Mouse (Mus musculus): Measurements from ENCODE around the gene Ube2l6. TPM values are rescaled to one million over a fixed set of nuclear protein-coding genes. Genes with fewer than 3 reads are reported as not detected.
A peak's percentile ranks its signal among the peaks of the same experiment; 100 is the strongest.
"Not testable (repeated sequence)": the region's sequence is repeated elsewhere in the genome, so short reads cannot be mapped to it uniquely, and the experiment has no call there.

The Ube2l6 gene
- polyA plus RNA-seq, 1 experiment from 2014 or later: 39.1 TPM

- no peak for DNase-seq (ENCODE audit: low spot score)
These were observed 5.5 kb upstream of the Ube2l6 start for GRCm38 (mm10) chr2:84793154-84793553.

GRCm38 (mm10) chr2:84793871-84794270 lies 4.8 kb upstream of the Ube2l6 start:
- no peak for DNase-seq (ENCODE audit: low spot score)

GRCm38 (mm10) chr2:84797833-84798492 lies 665 bp upstream of the Ube2l6 start:
- peak; percentile 60 for DNase-seq (ENCODE audit: low spot score)

- peak; percentile 57 for DNase-seq (ENCODE audit: low spot score)
These were observed 473 bp downstream of the Ube2l6 start for GRCm38 (mm10) chr2:84799041-84799561.

GRCm38 (mm10) chr2:84800304-84800703 lies 1.7 kb downstream of the Ube2l6 start:
- no peak for DNase-seq (ENCODE audit: low spot score)

GRCm38 (mm10) chr2:84801223-84801622 lies 2.6 kb downstream of the Ube2l6 start:
- DNase-seq (ENCODE audit: low spot score): not testable (repeated sequence)

- DNase-seq (ENCODE audit: low spot score): no peak
These were observed 5.3 kb downstream of the Ube2l6 start for GRCm38 (mm10) chr2:84803963-84804362.

- DNase-seq (ENCODE audit: low spot score): no peak
These were observed 7.9 kb downstream of the Ube2l6 start for GRCm38 (mm10) chr2:84806546-84806945.

- DNase-seq (ENCODE audit: low spot score): no peak
These were observed 10.7 kb downstream of the Ube2l6 start for GRCm38 (mm10) chr2:84809330-84809729.

- DNase-seq (ENCODE audit: low spot score): no peak
These were observed 11.9 kb downstream of the Ube2l6 start for GRCm38 (mm10) chr2:84810526-84810885.

GRCm38 (mm10) chr2:84810886-84811577 lies 12.4 kb downstream of the Ube2l6 start:
- DNase-seq (ENCODE audit: low spot score): peak; percentile 86

GRCm38 (mm10) chr2:84811880-84812279 lies 13.3 kb downstream of the Ube2l6 start:
- DNase-seq (ENCODE audit: low spot score): no peak

- DNase-seq (ENCODE audit: low spot score): no peak
These were observed 14.0 kb downstream of the Ube2l6 start for GRCm38 (mm10) chr2:84812676-84813075.

- no peak for DNase-seq (ENCODE audit: low spot score)
These were observed 21.2 kb downstream of the Ube2l6 start for GRCm38 (mm10) chr2:84819861-84820260.

- DNase-seq (ENCODE audit: low spot score): no peak
These were observed 23.9 kb downstream of the Ube2l6 start, which contains the start of gene Smtnl1 for GRCm38 (mm10) chr2:84822552-84822951. Gene Smtnl1 (minus strand): TSS chr2:84822652.

- no peak for DNase-seq (ENCODE audit: low spot score)
These were observed 24.6 kb downstream of the Ube2l6 start for GRCm38 (mm10) chr2:84823237-84823636.

GRCm38 (mm10) chr2:84826488-84827282 lies 28.1 kb downstream of the Ube2l6 start, which contains the start of gene Timm10:
Gene Timm10 (plus strand): TSS chr2:84826997.
- DNase-seq (ENCODE audit: low spot score): peak; percentile 76

GRCm38 (mm10) chr2:84827283-84827920 lies 28.8 kb downstream of the Ube2l6 start:
- no peak for DNase-seq (ENCODE audit: low spot score)

GRCm38 (mm10) chr2:84831666-84832391 lies 33.2 kb downstream of the Ube2l6 start:
- DNase-seq (ENCODE audit: low spot score): peak; percentile 89

- DNase-seq (ENCODE audit: low spot score): peak; percentile 76
These were observed 38.5 kb downstream of the Ube2l6 start for GRCm38 (mm10) chr2:84837107-84837506.
